Mouse (Mus musculus) limb, embryonic 15.5 days (tissue): ENCODE measurements around the gene Dzip1l. TPM values are rescaled to one million over a fixed set of nuclear protein-coding genes. Genes with fewer than 3 reads are reported as not detected.
"Not testable (repeated sequence)": the region's sequence is repeated elsewhere in the genome, so short reads cannot be mapped to it uniquely, and the experiment has no call there.

Experiments
- ATAC-seq: fragments of 200-750 bp; cut with Nextera tagmentation; 2 replicates; pipeline ENCODE4 v1.8.0; 2017; ENCODE audit warnings: low read depth, moderate TSS enrichment; ENCODE audit not compliant: insufficient number of reproducible peaks, low FRiP score, low TSS enrichment
- H3K27ac ChIP-seq: fragments of 300-500 bp; sonication (generic); 2 replicates; pipeline ENCODE4 v1.5.1; 2015; ENCODE audit warnings: moderate library complexity, mild to moderate bottlenecking, inconsistent platforms
- H3K27me3 ChIP-seq: fragments of 300-500 bp; sonication (generic); 2 replicates; pipeline ENCODE4 v1.6.1; 2015; ENCODE audit warnings: inconsistent platforms
- H3K36me3 ChIP-seq: fragments of 300-500 bp; sonication (generic); 2 replicates; pipeline ENCODE4 v1.6.1; 2015; ENCODE audit warnings: inconsistent platforms
- H3K4me1 ChIP-seq: fragments of 300-500 bp; sonication (generic); 2 replicates; pipeline ENCODE4 v1.6.1; 2015; ENCODE audit warnings: inconsistent platforms
- H3K4me2 ChIP-seq: fragments of 300-500 bp; sonication (generic); 2 replicates; pipeline ENCODE4 v1.6.1; 2015; ENCODE audit warnings: mild to moderate bottlenecking, inconsistent platforms
- H3K4me3 ChIP-seq: fragments of 300-500 bp; sonication (generic); 2 replicates; pipeline ENCODE4 v1.5.1; 2015; ENCODE audit warnings: mild to moderate bottlenecking, inconsistent platforms
- H3K9ac ChIP-seq: fragments of 300-500 bp; sonication (generic); 2 replicates; pipeline ENCODE4 v1.6.1; 2015; ENCODE audit warnings: inconsistent platforms
- H3K9me3 ChIP-seq: fragments of 300-500 bp; sonication (generic); 2 replicates; pipeline ENCODE4 v1.6.1; 2016; ENCODE audit warnings: inconsistent platforms
- WGBS: fragments of 180-500 bp; shearing (Covaris S2); methylation state at CpG from one replicate; pipeline ENCODE4 v1.1.7; 2015; 5-methylcytosine and 5-hydroxymethylcytosine counted together
- polyA plus RNA-seq: library from polyadenylated mRNA; unstranded; fragments of >200 nt; fragmentation: Nextera tagmentation; extraction: Ambion mirVana; gene quantifications from 2 replicates; pipeline ENCODE4 v1.2.1, GENCODE M21; 2015

Dzip1l gene
- 20.8 and 21.8 TPM in 2 replicates for polyA plus RNA-seq

GRCm38 (mm10) chr9:99629281-99630011 is at the start of gene Dzip1l:
Gene Dzip1l, plus strand, starts transcription at chr9:99629496.
- ATAC-seq = peak; percentile 86
- no peaks in the 10 kb centered on the region for H3K27me3 ChIP-seq
- H3K9me3 ChIP-seq = no peaks in the 10 kb centered on the region
- H3K4me1 ChIP-seq = peaks cover 18% of the 10 kb centered on the region; the same call in 1 of the 2 replicates
- H3K36me3 ChIP-seq = peaks cover 6% of the 10 kb centered on the region; the same call in 1 of the 2 replicates
- H3K9ac ChIP-seq = peak within 1 kb of the TSS; percentile 61
- peak within 1 kb of the TSS; percentile 65 for H3K4me3 ChIP-seq
- under 1% methylated on average over 44 of the region's 44 CpGs for WGBS
- peak within 1 kb of the TSS; percentile 94 for H3K27ac ChIP-seq
- H3K4me2 ChIP-seq = peak within 1 kb of the TSS; percentile 67

GRCm38 (mm10) chr9:99580655-99581054 is 48.6 kb upstream of the Dzip1l start:
- H3K4me1 ChIP-seq = peaks cover 8% of the 10 kb centered on the region
- peaks cover 38% of the 10 kb centered on the region for H3K36me3 ChIP-seq
- H3K9ac ChIP-seq = no peak overlapping the region
- H3K9me3 ChIP-seq = no peaks in the 10 kb centered on the region
- no peak overlapping the region for H3K4me2 ChIP-seq
- no peak overlapping the region for H3K27ac ChIP-seq
- WGBS = 35% methylated on average over 2 of the region's 2 CpGs
- H3K4me3 ChIP-seq = no peak overlapping the region
- no peaks in the 10 kb centered on the region for H3K27me3 ChIP-seq
- no peak for ATAC-seq

GRCm38 (mm10) chr9:99587505-99588202 is 41.6 kb upstream of the Dzip1l start:
- H3K27me3 ChIP-seq = no peaks in the 10 kb centered on the region
- no peaks in the 10 kb centered on the region for H3K4me1 ChIP-seq
- no peak overlapping the region for H3K4me2 ChIP-seq
- H3K9me3 ChIP-seq = no peaks in the 10 kb centered on the region
- 27% methylated on average over 8 of the region's 8 CpGs for WGBS
- peaks cover 19% of the 10 kb centered on the region for H3K36me3 ChIP-seq
- no peak for ATAC-seq
- no peak overlapping the region for H3K4me3 ChIP-seq
- no peak overlapping the region for H3K27ac ChIP-seq
- no peak overlapping the region for H3K9ac ChIP-seq

- Histone ChIP-seq H3K9ac (no peak overlapping the region), H3K36me3 (no peaks in the 10 kb centered on the region), H3K9me3 (no peaks in the 10 kb centered on the region), H3K4me2 (no peak overlapping the region), H3K27ac (no peak overlapping the region), H3K4me1 (no peaks in the 10 kb centered on the region), H3K27me3 (no peaks in the 10 kb centered on the region), H3K4me3 (no peak overlapping the region)
- 74% methylated on average over 8 of the region's 8 CpGs for WGBS
- no peak for ATAC-seq
These were observed 38.2 kb upstream of the Dzip1l start for GRCm38 (mm10) chr9:99591144-99591543.

GRCm38 (mm10) chr9:99599127-99599526 is 30.2 kb upstream of the Dzip1l start:
- ATAC-seq, H3K4me2 ChIP-seq, H3K9ac ChIP-seq, H3K27me3 ChIP-seq, H3K9me3 ChIP-seq, H3K4me1 ChIP-seq, H3K27ac ChIP-seq, H3K4me3 ChIP-seq, H3K36me3 ChIP-seq: not testable (repeated sequence)
- WGBS = 91% methylated on average over 6 of the region's 6 CpGs

GRCm38 (mm10) chr9:99603566-99603965 is 25.7 kb upstream of the Dzip1l start:
- Histone ChIP-seq H3K27me3 (no peaks in the 10 kb centered on the region), H3K4me2 (no peak overlapping the region), H3K36me3 (no peaks in the 10 kb centered on the region), H3K27ac (no peak overlapping the region), H3K4me3 (no peak overlapping the region), H3K4me1 (no peaks in the 10 kb centered on the region), H3K9me3 (no peaks in the 10 kb centered on the region), H3K9ac (no peak overlapping the region)
- 62% methylated on average over 2 of the region's 2 CpGs for WGBS
- no peak for ATAC-seq

GRCm38 (mm10) chr9:99612202-99612601 is 17.1 kb upstream of the Dzip1l start, which contains the start of gene A4gnt:
Gene A4gnt, plus strand, starts transcription at chr9:99612502.
- WGBS = 41% methylated on average over 2 of the region's 2 CpGs
- Histone ChIP-seq H3K4me2 (no peak within 1 kb of the TSS), H3K4me1 (no peaks in the 10 kb centered on the region), H3K9ac (no peak within 1 kb of the TSS), H3K4me3 (no peak within 1 kb of the TSS), H3K27ac (no peak within 1 kb of the TSS), H3K27me3 (no peaks in the 10 kb centered on the region), H3K36me3 (no peaks in the 10 kb centered on the region), H3K9me3 (no peaks in the 10 kb centered on the region)
- ATAC-seq = no peak

- no peak for ATAC-seq
- Histone ChIP-seq H3K36me3 (no peaks in the 10 kb centered on the region), H3K4me2 (no peak overlapping the region), H3K27me3 (no peaks in the 10 kb centered on the region), H3K9me3 (no peaks in the 10 kb centered on the region), H3K4me3 (no peak overlapping the region), H3K9ac (no peak overlapping the region), H3K4me1 (no peaks in the 10 kb centered on the region), H3K27ac (no peak overlapping the region)
- WGBS = 86% methylated on average over 8 of the region's 8 CpGs
These were observed 9.6 kb upstream of the Dzip1l start for GRCm38 (mm10) chr9:99619688-99620087.

GRCm38 (mm10) chr9:99620196-99620595 is 9.1 kb upstream of the Dzip1l start:
- ATAC-seq = no peak
- Histone ChIP-seq H3K27me3 (no peaks in the 10 kb centered on the region), H3K4me3 (no peak overlapping the region), H3K4me2 (no peak overlapping the region), H3K27ac (no peak overlapping the region), H3K9ac (no peak overlapping the region), H3K36me3 (no peaks in the 10 kb centered on the region), H3K9me3 (no peaks in the 10 kb centered on the region), H3K4me1 (no peaks in the 10 kb centered on the region)
- 89% methylated on average over 11 of the region's 11 CpGs for WGBS

- ATAC-seq = no peak
- 84% methylated on average over 1 of the region's 1 CpGs for WGBS
- no peaks in the 10 kb centered on the region for H3K27me3 ChIP-seq
These were observed 7.3 kb upstream of the Dzip1l start for GRCm38 (mm10) chr9:99622034-99622433.

GRCm38 (mm10) chr9:99622966-99623365 is 6.3 kb upstream of the Dzip1l start:
- no peak overlapping the region for H3K9ac ChIP-seq
- H3K4me2 ChIP-seq = no peak overlapping the region
- no peaks in the 10 kb centered on the region for H3K36me3 ChIP-seq
- no peaks in the 10 kb centered on the region for H3K4me1 ChIP-seq
- H3K27me3 ChIP-seq = no peaks in the 10 kb centered on the region
- WGBS = 36% methylated on average over 2 of the region's 2 CpGs
- H3K4me3 ChIP-seq = no peak overlapping the region
- no peak overlapping the region for H3K27ac ChIP-seq
- ATAC-seq = no peak
- H3K9me3 ChIP-seq = no peaks in the 10 kb centered on the region

More at GRCm38 (mm10) chr9:99622034-99622433, 7.3 kb upstream of the Dzip1l start:
- Histone ChIP-seq H3K36me3 (no peaks in the 10 kb centered on the region), H3K4me2 (no peak overlapping the region), H3K9me3 (no peaks in the 10 kb centered on the region), H3K27ac (no peak overlapping the region), H3K4me1 (no peaks in the 10 kb centered on the region), H3K9ac (no peak overlapping the region), H3K4me3 (no peak overlapping the region)

- H3K27ac ChIP-seq = no peak overlapping the region
- no peak overlapping the region for H3K4me2 ChIP-seq
- ATAC-seq = no peak
- peaks cover 4% of the 10 kb centered on the region; the same call in 1 of the 2 replicates for H3K4me1 ChIP-seq
- no peaks in the 10 kb centered on the region for H3K9me3 ChIP-seq
- no peaks in the 10 kb centered on the region for H3K36me3 ChIP-seq
- WGBS = 80% methylated on average over 6 of the region's 6 CpGs
- H3K27me3 ChIP-seq = no peaks in the 10 kb centered on the region
- H3K9ac ChIP-seq = no peak overlapping the region
- no peak overlapping the region for H3K4me3 ChIP-seq
These were observed 5.2 kb upstream of the Dzip1l start for GRCm38 (mm10) chr9:99624117-99624516.
